ENCODE assay signal across 51 mouse cellular contexts in genomic region chr14:41096296-41096860, GRCm38 (mm10). TPM values are rescaled to one million over a fixed set of nuclear protein-coding genes. Genes with fewer than 3 reads are reported as not detected.
"Had no signal": no experiment of that assay in that cellular context is flagged by ENCODE, and none has a peak within 500 bp of the region (broad histone marks: within the 10 kb centered on the region; RNA-seq: fewer than 3 reads in every experiment).

No protein-coding gene starts in this region.

- H3K4me3 ChIP-seq: heart, adult 2 months; heart, embryonic 10.5 days; heart, embryonic 12.5 days; heart, embryonic 13.5 days; heart, embryonic 15.5 days; hindbrain, embryonic 10.5 days; hindbrain, embryonic 12.5 days; hindbrain, embryonic 13.5 days; hindbrain, embryonic 15.5 days; intestine, embryonic 15.5 days; kidney, embryonic 15.5 days; layer of hippocampus, adult 2 months had no signal

- H3K9me3 ChIP-seq: heart, embryonic 10.5 days; heart, embryonic 12.5 days; heart, embryonic 13.5 days; heart, embryonic 15.5 days; hindbrain, embryonic 10.5 days; hindbrain, embryonic 12.5 days; hindbrain, embryonic 13.5 days; hindbrain, embryonic 15.5 days; intestine, embryonic 15.5 days; kidney, embryonic 15.5 days had no signal

- H3K9ac ChIP-seq: heart, embryonic 12.5 days; heart, embryonic 13.5 days; heart, embryonic 15.5 days; hindbrain, embryonic 12.5 days; hindbrain, embryonic 13.5 days; hindbrain, embryonic 14.5 days; hindbrain, embryonic 15.5 days; intestine, embryonic 15.5 days; kidney, embryonic 15.5 days had no signal

- H3K4me1 ChIP-seq: heart, embryonic 12.5 days; heart, embryonic 13.5 days; heart, embryonic 15.5 days; hindbrain, embryonic 10.5 days; hindbrain, embryonic 12.5 days; hindbrain, embryonic 13.5 days; hindbrain, embryonic 15.5 days; intestine, embryonic 15.5 days; kidney, embryonic 15.5 days had no signal

- DNase-seq: heart, adult 2 months; heart, postnatal 10 days; heart, postnatal 14 days; heart, postnatal 36 days; heart, postnatal 4 days; kidney, adult 11 months; kidney, adult 18-20 months; kidney, adult 2 months; kidney, adult 8-10 months; kidney, adult 9 months; kidney, postnatal 10 days; kidney, postnatal 14 days; kidney, postnatal 25 days; kidney, postnatal 36 days; kidney, postnatal 4 days; layer of hippocampus, adult 9-11 months had no signal

- H3K27me3 ChIP-seq: heart, embryonic 12.5 days; heart, embryonic 13.5 days; hindbrain, embryonic 12.5 days; hindbrain, embryonic 13.5 days; hindbrain, embryonic 15.5 days; intestine, embryonic 15.5 days; kidney, embryonic 15.5 days had no signal

- H3K27ac ChIP-seq: heart, adult 2 months; heart, embryonic 10.5 days; heart, embryonic 13.5 days; heart, embryonic 15.5 days; hindbrain, embryonic 10.5 days; hindbrain, embryonic 12.5 days; hindbrain, embryonic 13.5 days; hindbrain, embryonic 14.5 days; hindbrain, embryonic 15.5 days; hindbrain, postnatal 0 days; intestine, embryonic 15.5 days; kidney, embryonic 15.5 days; kidney, postnatal 0 days; layer of hippocampus, adult 2 months had no signal

- H3K4me2 ChIP-seq: heart, embryonic 11.5 days; heart, embryonic 12.5 days; heart, embryonic 13.5 days; heart, embryonic 15.5 days; hindbrain, embryonic 12.5 days; hindbrain, embryonic 13.5 days; hindbrain, embryonic 14.5 days; hindbrain, embryonic 15.5 days; intestine, embryonic 15.5 days; kidney, embryonic 15.5 days had no signal

- H3K36me3 ChIP-seq: heart, embryonic 10.5 days; heart, embryonic 12.5 days; heart, embryonic 13.5 days; heart, embryonic 15.5 days; hindbrain, embryonic 10.5 days; hindbrain, embryonic 12.5 days; hindbrain, embryonic 13.5 days; hindbrain, embryonic 15.5 days; intestine, embryonic 15.5 days; kidney, embryonic 15.5 days had no signal

- ATAC-seq: hindbrain, embryonic 16.5 days; hindbrain, postnatal 0 days; inflammation-experienced regulatory T-cells, adult 6 months; intestine, embryonic 15.5 days; intestine, embryonic 16.5 days; intestine, postnatal 0 days had no signal

RNA-seq across cellular contexts. Expression of gene Mat1a, which starts 8.5 kb away (rescaled TPM):
- total RNA-seq: heart, adult 2 months; heart, postnatal 10 days; heart, postnatal 25 days; heart, postnatal 36 days; hematopoietic stem cell, adult 5-6 weeks; hindbrain, postnatal 0 days; layer of hippocampus, adult 18-20 months; layer of hippocampus, adult 2 months; layer of hippocampus, postnatal 10 days; layer of hippocampus, postnatal 14 days; layer of hippocampus, postnatal 25 days had no signal
- polyA plus RNA-seq: hindbrain, embryonic 10.5 days; hindbrain, embryonic 11.5 days; hindbrain, embryonic 12.5 days; hindbrain, embryonic 13.5 days; hindbrain, embryonic 14.5 days; hindbrain, embryonic 15.5 days; hindbrain, embryonic 16.5 days; hindbrain, postnatal 0 days; inflammation-experienced regulatory T-cells, adult 6 months; kidney, embryonic 14.5 days; large intestine, adult 2 months had no signal

RNA-seq across cellular contexts. Expression of gene Dydc1, which starts 23.7 kb away (rescaled TPM):
- total RNA-seq: heart, adult 2 months; heart, adult 8-10 months; heart, postnatal 10 days; heart, postnatal 14 days; heart, postnatal 25 days; heart, postnatal 36 days; heart, postnatal 4 days; hematopoietic stem cell, adult 5-6 weeks; hindbrain, postnatal 0 days; layer of hippocampus, adult 18-20 months; layer of hippocampus, adult 2 months; layer of hippocampus, adult 8-10 months; layer of hippocampus, postnatal 10 days; layer of hippocampus, postnatal 14 days; layer of hippocampus, postnatal 25 days had no signal
- polyA plus RNA-seq: heart, adult 2 months; heart, embryonic 10.5 days; heart, embryonic 11.5 days; heart, embryonic 12.5 days; heart, embryonic 13.5 days; heart, embryonic 14.5 days; heart, embryonic 15.5 days; heart, embryonic 16.5 days; heart, postnatal 0 days; hindbrain, embryonic 10.5 days; hindbrain, embryonic 14.5 days; hindbrain, embryonic 15.5 days; hindbrain, postnatal 0 days; inflammation-experienced regulatory T-cells, adult 6 months; intestine, embryonic 14.5 days; intestine, embryonic 15.5 days; intestine, embryonic 16.5 days; intestine, postnatal 0 days; kidney, adult 2 months; kidney, embryonic 14.5 days; kidney, embryonic 16.5 days; kidney, postnatal 0 days; large intestine, adult 2 months had no signal

RNA-seq across cellular contexts. Expression of gene Dydc2, which starts 27.4 kb away (rescaled TPM):
- total RNA-seq: heart, adult 2 months; heart, adult 8-10 months; heart, postnatal 10 days; heart, postnatal 14 days; heart, postnatal 25 days; heart, postnatal 36 days; heart, postnatal 4 days; hematopoietic stem cell, adult 5-6 weeks; hindbrain, postnatal 0 days had no signal
- polyA plus RNA-seq: heart, adult 2 months; heart, embryonic 15.5 days; heart, postnatal 0 days; inflammation-experienced regulatory T-cells, adult 6 months; intestine, embryonic 14.5 days; intestine, embryonic 15.5 days; intestine, embryonic 16.5 days; intestine, postnatal 0 days; kidney, adult 2 months; kidney, embryonic 14.5 days; kidney, embryonic 15.5 days; kidney, embryonic 16.5 days; kidney, postnatal 0 days; large intestine, adult 2 months had no signal

RNA-seq across cellular contexts. Expression of gene Sftpa1, which starts 35.2 kb away (rescaled TPM):
- total RNA-seq: heart, adult 2 months; heart, postnatal 36 days; heart, postnatal 4 days; hematopoietic stem cell, adult 5-6 weeks; hindbrain, postnatal 0 days; layer of hippocampus, adult 18-20 months; layer of hippocampus, adult 2 months; layer of hippocampus, adult 8-10 months; layer of hippocampus, postnatal 10 days; layer of hippocampus, postnatal 14 days; layer of hippocampus, postnatal 25 days had no signal
- polyA plus RNA-seq: hindbrain, embryonic 10.5 days; hindbrain, embryonic 11.5 days; hindbrain, embryonic 12.5 days; hindbrain, embryonic 13.5 days; hindbrain, embryonic 14.5 days; hindbrain, embryonic 15.5 days; hindbrain, embryonic 16.5 days; hindbrain, postnatal 0 days; inflammation-experienced regulatory T-cells, adult 6 months; intestine, embryonic 14.5 days; intestine, embryonic 16.5 days; kidney, adult 2 months; kidney, embryonic 14.5 days; kidney, embryonic 15.5 days; large intestine, adult 2 months had no signal

RNA-seq across cellular contexts. Expression of gene Mbl1, which starts 54.9 kb away (rescaled TPM):
- total RNA-seq: heart, adult 2 months; heart, adult 8-10 months; heart, postnatal 10 days; heart, postnatal 14 days; heart, postnatal 25 days; heart, postnatal 36 days; heart, postnatal 4 days; hematopoietic stem cell, adult 5-6 weeks; hindbrain, postnatal 0 days; layer of hippocampus, adult 18-20 months; layer of hippocampus, adult 2 months; layer of hippocampus, adult 8-10 months; layer of hippocampus, postnatal 10 days; layer of hippocampus, postnatal 14 days; layer of hippocampus, postnatal 25 days had no signal
- polyA plus RNA-seq: heart, adult 2 months; heart, embryonic 11.5 days; heart, embryonic 13.5 days; heart, embryonic 14.5 days; heart, embryonic 15.5 days; heart, embryonic 16.5 days; heart, postnatal 0 days; hindbrain, embryonic 10.5 days; hindbrain, embryonic 11.5 days; hindbrain, embryonic 12.5 days; hindbrain, embryonic 13.5 days; hindbrain, embryonic 14.5 days; hindbrain, embryonic 15.5 days; hindbrain, embryonic 16.5 days; hindbrain, postnatal 0 days; inflammation-experienced regulatory T-cells, adult 6 months; intestine, embryonic 14.5 days; intestine, postnatal 0 days; kidney, embryonic 14.5 days; kidney, postnatal 0 days; large intestine, adult 2 months had no signal
